Mouse (Mus musculus): ENCODE measurements around the gene Chn2. TPM values are rescaled to one million over a fixed set of nuclear protein-coding genes. Genes with fewer than 3 reads are reported as not detected.

The Chn2 gene
- polyA plus RNA-seq, 1 experiment: 8.5 TPM

DNA sequence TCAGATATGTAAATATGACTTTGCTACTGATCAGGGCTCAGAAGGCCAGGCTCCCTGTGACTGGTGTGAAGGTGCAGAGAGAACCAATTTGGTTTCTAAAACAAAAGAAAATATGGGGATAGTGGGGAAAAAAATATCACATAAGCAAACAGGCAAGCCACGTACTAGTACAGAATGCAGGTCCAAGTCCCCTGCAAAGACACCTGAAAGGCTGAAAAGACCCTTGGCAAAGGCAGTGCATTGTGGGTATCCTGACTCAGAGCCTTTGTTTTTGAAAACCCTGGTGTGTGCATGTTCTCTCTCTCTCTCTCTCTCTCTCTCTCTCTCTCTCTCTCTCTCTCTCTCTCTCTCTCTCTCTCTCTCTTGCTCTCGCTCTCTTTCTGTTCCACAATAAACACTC, 80.1 kb downstream of the Chn2 start:
- TF ChIP-seq POLR2A (IDR thresholded peaks at IDR 0.05; ENCODE audit: borderline replicate concordance, extremely low read depth, low read depth, low read length) (no peak), CTCF (IDR thresholded peaks at IDR 0.05; ENCODE audit: insufficient read depth, low read length) (no peak)
- Histone ChIP-seq H3K4me1 (ENCODE audit: control insufficient read depth, insufficient read depth, low read length) (peaks cover 3% of the 10 kb centered on the region), H3K4me3 (replicated peaks; ENCODE audit: extremely low read depth, low read depth, low read length) (no peak overlapping the region)
- no peak for DNase-seq
- 89% methylated on average over 2 of the region's 2 CpGs for WGBS

DNA sequence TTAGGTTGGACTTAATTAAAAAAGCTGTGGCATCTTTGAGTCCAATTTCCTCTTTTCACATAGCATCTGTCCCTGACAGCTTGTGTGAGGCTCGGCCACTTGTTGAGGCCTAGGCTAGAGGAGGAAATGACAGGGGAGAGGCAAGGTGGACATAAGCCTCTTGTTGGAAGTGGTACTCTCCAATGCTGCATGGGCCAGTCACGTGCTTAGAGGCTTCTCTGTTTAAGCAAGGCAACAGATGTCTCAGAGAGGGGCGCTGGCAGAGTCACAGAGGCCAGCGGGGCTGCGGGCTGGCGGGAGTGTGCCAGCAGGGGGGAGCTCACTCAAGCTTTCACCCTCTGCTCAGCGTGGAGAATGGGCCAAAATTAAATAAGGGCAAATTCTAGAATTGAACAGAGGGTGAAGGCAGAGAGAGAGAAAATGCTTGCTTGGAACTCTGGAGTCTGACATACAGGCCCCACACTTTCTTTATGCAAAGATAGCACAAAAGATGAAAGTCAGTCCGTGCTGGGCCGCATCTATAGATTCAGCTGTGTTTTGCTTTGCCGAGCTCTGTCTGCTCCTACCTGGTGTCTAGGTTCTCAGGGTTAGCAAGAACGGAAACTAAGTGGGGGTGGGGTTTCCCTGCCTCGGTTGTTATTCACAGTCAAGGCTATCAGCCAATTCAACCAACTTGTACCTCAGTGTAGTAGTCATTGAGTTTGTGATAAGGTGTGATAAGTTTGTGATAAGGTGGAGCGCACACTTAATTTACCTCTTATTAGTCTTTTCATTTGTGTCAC, 80.7 kb downstream of the Chn2 start:
- Histone ChIP-seq H3K4me3 (replicated peaks; ENCODE audit: extremely low read depth, low read depth, low read length) (no peak overlapping the region), H3K4me1 (ENCODE audit: control insufficient read depth, insufficient read depth, low read length) (peaks cover 3% of the 10 kb centered on the region)
- DNase-seq: no peak
- WGBS: 53% methylated on average over 13 of the region's 13 CpGs
- TF ChIP-seq POLR2A (IDR thresholded peaks at IDR 0.05; ENCODE audit: borderline replicate concordance, extremely low read depth, low read depth, low read length) (no peak), CTCF (IDR thresholded peaks at IDR 0.05; ENCODE audit: insufficient read depth, low read length) (no peak)

DNA sequence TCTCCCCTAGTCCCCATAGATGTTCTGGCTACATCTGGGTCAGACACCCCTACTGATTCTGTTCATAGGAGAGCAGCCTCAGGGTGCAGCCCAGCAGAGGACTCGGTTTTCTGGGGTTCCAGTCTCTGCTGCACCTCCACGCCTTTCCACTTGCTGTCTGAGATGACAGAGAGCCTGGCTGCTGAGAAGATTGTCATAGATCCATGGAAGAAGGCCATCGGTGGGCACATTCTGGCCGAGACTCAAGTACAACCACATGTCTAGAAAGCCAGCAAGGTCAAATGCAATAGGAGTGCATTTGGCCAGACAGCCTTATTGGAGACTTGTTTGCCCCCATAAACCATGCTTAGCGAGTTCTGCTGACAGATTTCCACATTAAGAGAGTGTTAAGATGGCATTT, 81.5 kb downstream of the Chn2 start:
- no peak for DNase-seq
- 90% methylated on average over 5 of the region's 5 CpGs for WGBS
- TF ChIP-seq CTCF (IDR thresholded peaks at IDR 0.05; ENCODE audit: insufficient read depth, low read length) (no peak), POLR2A (IDR thresholded peaks at IDR 0.05; ENCODE audit: borderline replicate concordance, extremely low read depth, low read depth, low read length) (no peak)
- Histone ChIP-seq H3K4me3 (replicated peaks; ENCODE audit: extremely low read depth, low read depth, low read length) (no peak overlapping the region), H3K4me1 (ENCODE audit: control insufficient read depth, insufficient read depth, low read length) (peaks cover 3% of the 10 kb centered on the region)

DNA sequence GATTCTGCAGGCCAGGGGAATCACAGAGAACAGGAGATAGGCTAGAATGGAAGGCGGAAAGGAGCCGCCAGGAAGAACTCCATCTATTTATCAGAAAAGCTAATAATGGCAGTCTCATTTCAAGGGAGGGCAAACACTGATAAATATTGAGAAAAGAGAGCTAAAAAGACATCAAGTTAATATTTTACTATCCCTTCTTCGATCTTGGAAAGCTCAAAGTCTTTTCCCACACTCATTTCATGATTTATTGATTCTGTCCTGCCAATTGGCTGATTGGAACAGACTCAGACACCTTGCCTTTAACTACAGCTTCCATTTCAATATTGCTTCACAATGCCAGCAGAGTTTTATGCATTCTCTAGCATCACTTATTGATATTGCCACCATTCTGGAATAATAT, 85.2 kb downstream of the Chn2 start:
- 73% methylated on average over 3 of the region's 3 CpGs for WGBS
- H3K4me1 ChIP-seq (ENCODE audit: control insufficient read depth, insufficient read depth, low read length): no peaks in the 10 kb centered on the region
- TF ChIP-seq POLR2A (IDR thresholded peaks at IDR 0.05; ENCODE audit: borderline replicate concordance, extremely low read depth, low read depth, low read length): no peak
- TF ChIP-seq CTCF (IDR thresholded peaks at IDR 0.05; ENCODE audit: insufficient read depth, low read length): no peak
- no peak overlapping the region for H3K4me3 ChIP-seq (replicated peaks; ENCODE audit: extremely low read depth, low read depth, low read length)
- no peak for DNase-seq

DNA sequence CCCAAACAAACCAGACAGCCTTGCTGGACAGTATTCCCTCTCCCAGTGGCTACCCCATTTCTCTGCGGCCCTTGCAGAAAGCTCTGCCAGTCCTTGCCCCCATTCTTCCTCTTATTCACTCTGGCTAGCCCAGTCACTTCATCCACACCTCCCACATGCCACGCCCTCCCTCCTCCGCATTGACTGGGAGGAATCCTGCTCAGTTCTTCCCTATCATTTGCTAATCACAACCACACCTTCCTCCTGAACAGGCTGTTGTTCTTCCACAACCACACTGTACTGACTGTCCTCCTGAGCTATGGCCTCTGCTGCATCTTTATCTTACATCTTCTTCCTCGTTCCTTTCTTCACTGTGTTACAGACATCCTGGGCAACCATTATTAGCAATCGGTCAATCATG, 86.2 kb downstream of the Chn2 start:
- WGBS: 79% methylated on average over 5 of the region's 5 CpGs
- TF ChIP-seq CTCF (IDR thresholded peaks at IDR 0.05; ENCODE audit: insufficient read depth, low read length) (no peak), POLR2A (IDR thresholded peaks at IDR 0.05; ENCODE audit: borderline replicate concordance, extremely low read depth, low read depth, low read length) (no peak)
- no peak for DNase-seq
- H3K4me3 ChIP-seq (replicated peaks; ENCODE audit: extremely low read depth, low read depth, low read length): no peak overlapping the region
- H3K4me1 ChIP-seq (ENCODE audit: control insufficient read depth, insufficient read depth, low read length): no peaks in the 10 kb centered on the region

DNA sequence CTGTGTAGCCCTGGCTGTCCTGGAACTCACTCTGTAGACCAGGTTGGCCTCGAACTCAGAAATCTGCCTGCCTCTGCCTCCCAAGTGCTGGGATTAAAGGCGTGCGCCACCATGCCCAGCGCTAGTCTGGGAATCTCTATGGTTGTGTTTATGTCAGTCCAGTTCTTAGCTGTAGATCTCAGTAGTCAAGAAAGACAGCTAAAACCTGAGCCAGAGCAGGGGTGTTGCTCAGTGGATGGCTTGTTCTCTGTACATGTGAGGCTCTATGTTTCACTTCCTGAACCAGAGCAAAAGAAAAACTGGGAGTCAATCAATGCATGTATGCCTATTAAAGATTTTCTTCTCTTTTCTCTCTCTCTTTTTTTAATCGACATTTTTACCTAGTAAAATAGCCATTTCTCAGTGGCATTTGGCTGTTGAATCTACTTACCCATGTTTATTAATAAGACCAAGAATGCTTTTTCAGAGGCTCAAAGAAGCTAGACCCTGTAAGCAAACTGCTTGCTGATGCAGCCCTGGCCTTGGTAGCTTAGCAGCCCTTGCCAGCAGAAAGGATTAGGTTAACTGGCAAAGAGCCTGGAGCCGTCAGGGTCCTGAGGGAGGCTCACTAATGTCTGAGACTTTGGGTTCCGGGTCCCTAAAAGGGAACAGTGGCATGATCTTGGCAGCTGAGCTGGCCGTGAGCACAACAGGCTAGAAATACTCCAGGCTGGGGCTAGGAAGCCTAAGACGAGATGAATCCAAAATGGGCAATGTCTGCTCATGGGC, 87.1 kb downstream of the Chn2 start:
- 80% methylated on average over 9 of the region's 9 CpGs for WGBS
- TF ChIP-seq CTCF (IDR thresholded peaks at IDR 0.05; ENCODE audit: insufficient read depth, low read length): no peak
- TF ChIP-seq POLR2A (IDR thresholded peaks at IDR 0.05; ENCODE audit: borderline replicate concordance, extremely low read depth, low read depth, low read length): no peak
- no peak for DNase-seq

DNA sequence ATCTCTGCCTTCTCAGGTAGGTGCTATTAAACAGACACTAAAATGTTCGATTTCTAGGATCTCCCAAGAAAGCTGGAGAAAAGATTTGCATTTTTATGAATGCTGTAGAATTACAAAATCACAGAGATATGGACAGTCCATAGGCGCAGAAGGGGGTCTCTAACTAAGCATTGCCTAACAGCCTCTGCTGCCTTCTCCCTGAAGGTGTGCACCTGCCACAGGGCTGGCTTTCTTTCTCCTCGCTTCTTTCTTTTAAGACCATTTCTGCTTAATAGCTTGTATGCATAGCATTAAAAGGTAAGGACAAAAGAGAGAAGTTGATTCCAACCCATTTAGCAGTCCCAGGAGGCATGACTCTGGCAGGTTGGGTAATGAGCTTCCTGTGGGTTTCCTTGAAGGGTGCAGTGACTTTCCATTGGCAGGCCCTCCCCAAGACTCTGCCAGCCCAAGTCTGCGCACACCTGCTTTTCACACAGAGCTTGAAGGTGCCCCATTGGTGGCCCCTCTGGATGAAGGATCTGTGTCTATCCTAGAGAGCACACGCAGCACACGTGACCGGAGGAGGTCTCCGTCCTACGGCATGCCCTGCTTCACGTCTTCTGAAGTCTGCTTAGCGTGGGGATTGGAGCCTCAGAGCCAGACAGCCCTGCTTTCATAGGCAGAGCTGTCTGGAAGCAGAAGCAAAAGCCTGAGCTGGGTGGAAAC, 87.8 kb downstream of the Chn2 start:
- Histone ChIP-seq H3K4me1 (ENCODE audit: control insufficient read depth, insufficient read depth, low read length) (no peaks in the 10 kb centered on the region), H3K4me3 (replicated peaks; ENCODE audit: extremely low read depth, low read depth, low read length) (no peak overlapping the region)
- 80% methylated on average over 11 of the region's 11 CpGs for WGBS
- TF ChIP-seq CTCF (IDR thresholded peaks at IDR 0.05; ENCODE audit: insufficient read depth, low read length) (no peak), POLR2A (IDR thresholded peaks at IDR 0.05; ENCODE audit: borderline replicate concordance, extremely low read depth, low read depth, low read length) (no peak)
- no peak for DNase-seq

More for the DNA sequence above, 87.1 kb downstream of the Chn2 start:
- H3K4me1 ChIP-seq (ENCODE audit: control insufficient read depth, insufficient read depth, low read length): no peaks in the 10 kb centered on the region
- H3K4me3 ChIP-seq (replicated peaks; ENCODE audit: extremely low read depth, low read depth, low read length): no peak overlapping the region

DNA sequence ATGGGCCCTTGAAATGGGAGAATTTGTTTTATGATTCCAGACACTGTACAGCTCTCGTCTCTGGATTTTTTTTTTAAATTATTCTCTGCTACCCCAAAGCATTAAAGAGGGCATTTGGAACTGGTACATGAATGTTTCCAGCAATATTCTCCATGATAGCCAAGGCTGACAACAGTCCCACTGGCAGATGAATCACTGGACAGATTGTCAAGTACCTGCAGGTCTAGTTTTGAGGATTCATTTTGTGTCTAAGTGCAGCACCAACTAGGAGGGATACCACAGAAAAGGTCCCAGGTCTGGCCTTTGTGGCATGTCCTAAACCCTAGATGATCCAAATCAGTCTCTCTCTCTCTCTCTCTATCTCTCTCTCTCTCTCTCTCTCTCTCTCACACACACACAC, 89.3 kb downstream of the Chn2 start:
- Histone ChIP-seq H3K4me1 (ENCODE audit: control insufficient read depth, insufficient read depth, low read length) (no peaks in the 10 kb centered on the region), H3K4me3 (replicated peaks; ENCODE audit: extremely low read depth, low read depth, low read length) (no peak overlapping the region)
- WGBS: 68% methylated on average over 1 of the region's 1 CpGs
- DNase-seq: no peak
- TF ChIP-seq CTCF (IDR thresholded peaks at IDR 0.05; ENCODE audit: insufficient read depth, low read length) (no peak), POLR2A (IDR thresholded peaks at IDR 0.05; ENCODE audit: borderline replicate concordance, extremely low read depth, low read depth, low read length) (no peak)

DNA sequence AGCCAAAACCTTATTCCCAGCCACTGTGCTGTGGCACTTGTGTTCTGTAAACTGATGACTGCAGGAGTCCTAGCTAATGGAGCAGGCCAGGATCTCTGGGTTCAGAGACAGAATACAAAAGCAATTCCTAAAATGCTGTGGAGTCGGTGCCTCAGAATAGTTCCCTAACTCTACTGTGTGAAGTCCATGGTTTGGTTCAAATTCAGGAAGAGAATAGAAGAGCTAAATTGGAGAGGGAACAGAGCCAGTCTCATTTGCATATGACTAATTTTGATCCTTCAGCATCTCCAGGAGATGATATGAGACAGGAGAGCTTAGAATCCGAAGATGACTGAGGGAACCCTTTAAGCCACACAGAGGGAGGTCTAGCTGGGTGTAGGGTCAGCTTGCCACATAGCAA, 90.2 kb downstream of the Chn2 start:
- 86% methylated on average over 2 of the region's 2 CpGs for WGBS
- no peak for TF ChIP-seq CTCF (IDR thresholded peaks at IDR 0.05; ENCODE audit: insufficient read depth, low read length)
- TF ChIP-seq POLR2A (IDR thresholded peaks at IDR 0.05; ENCODE audit: borderline replicate concordance, extremely low read depth, low read depth, low read length): no peak
- DNase-seq: no peak

More for the DNA sequence above, 90.2 kb downstream of the Chn2 start:
- no peak overlapping the region for H3K4me3 ChIP-seq (replicated peaks; ENCODE audit: extremely low read depth, low read depth, low read length)
- H3K4me1 ChIP-seq (ENCODE audit: control insufficient read depth, insufficient read depth, low read length): no peaks in the 10 kb centered on the region

Data from lung, adult 2 months (tissue).